Mouse (Mus musculus) layer of hippocampus, adult 2 months (tissue): ENCODE results near the gene Ric8a. TPM values are rescaled to one million over a fixed set of nuclear protein-coding genes. Genes with fewer than 3 reads are reported as not detected.

ENCODE experiments used
- DNase-seq, 2 experiments: peaks; one replicate each; pipeline ENCODE4 v3.0.0; 2022; ENCODE audit warnings: low spot score in 2 of 2
- H3K27ac ChIP-seq: fragments of 200-600 bp; 2 replicates; pipeline ENCODE4 v1.8.1; 2022
- H3K4me3 ChIP-seq: fragments of 200-600 bp; 2 replicates; pipeline ENCODE4 v1.8.1; 2022; ENCODE audit warnings: mild to moderate bottlenecking
- CTCF ChIP-seq: fragments of 200-600 bp; conservative IDR thresholded peaks from 2 replicates; pipeline ENCODE4 v1.8.1; 2022; ENCODE audit warnings: antibody characterized with exemption, mild to moderate bottlenecking, moderate library complexity
- total RNA-seq, 2 experiments: library from RNA; stranded (reverse); gene quantifications; 2 replicates each; pipeline ENCODE4 v1.2.3; 2021

Gene Ric8a
- total RNA-seq, 2 experiments from 2014 or later = 78.2 to 82.8 TPM

GRCm38 (mm10) chr7:140854483-140854882, 2.3 kb upstream of the Ric8a start:
- Histone ChIP-seq H3K4me3 (no peak overlapping the region), H3K27ac (no peak overlapping the region)
- no peak for DNase-seq
- no peak for TF ChIP-seq CTCF

GRCm38 (mm10) chr7:140855181-140855580, 1.6 kb upstream of the Ric8a start:
- H3K4me3 ChIP-seq = peak overlapping the region; percentile 74
- TF ChIP-seq CTCF = no peak
- peak overlapping the region; percentile 97 for H3K27ac ChIP-seq
- no peak for DNase-seq

- H3K27ac ChIP-seq = peak within 1 kb of the TSS; percentile 97
- H3K4me3 ChIP-seq = peak within 1 kb of the TSS; percentile 74
- no peak; the same call in 1 of the 2 replicates for TF ChIP-seq CTCF
- DNase-seq = peak; percentile 79 to 89
Measured at GRCm38 (mm10) chr7:140855860-140856784, 635 bp upstream of the Ric8a start, which contains the start of gene Gm45785. Gm45785 (minus strand) TSS chr7:140856331.

- no peak for DNase-seq
- TF ChIP-seq CTCF = no peak
- Histone ChIP-seq H3K27ac (peak within 1 kb of the TSS; percentile 97), H3K4me3 (peak within 1 kb of the TSS; percentile 74)
Measured at GRCm38 (mm10) chr7:140857550-140858505, 1.1 kb downstream of the Ric8a start, which contains the start of gene Bet1l. Bet1l (minus strand) TSS chr7:140857577.

- no peak for TF ChIP-seq CTCF
- Histone ChIP-seq H3K4me3 (peak overlapping the region; percentile 74), H3K27ac (no peak overlapping the region)
- DNase-seq = no peak
Measured at GRCm38 (mm10) chr7:140858746-140859145, 2.0 kb downstream of the Ric8a start.

- Histone ChIP-seq H3K27ac (no peak overlapping the region), H3K4me3 (peak overlapping the region; percentile 74; the same call in 1 of the 2 replicates)
- no peak for TF ChIP-seq CTCF
- no peak for DNase-seq
Measured at GRCm38 (mm10) chr7:140859997-140860396, 3.2 kb downstream of the Ric8a start.

GRCm38 (mm10) chr7:140860728-140861127, 4.0 kb downstream of the Ric8a start:
- TF ChIP-seq CTCF = no peak
- Histone ChIP-seq H3K4me3 (no peak overlapping the region), H3K27ac (no peak overlapping the region)
- DNase-seq = no peak

GRCm38 (mm10) chr7:140864761-140865160, 8.0 kb downstream of the Ric8a start:
- Histone ChIP-seq H3K4me3 (no peak overlapping the region), H3K27ac (no peak overlapping the region)
- DNase-seq = no peak
- TF ChIP-seq CTCF = no peak

- TF ChIP-seq CTCF = no peak
- Histone ChIP-seq H3K27ac (no peak overlapping the region), H3K4me3 (no peak overlapping the region)
- no peak for DNase-seq
Measured at GRCm38 (mm10) chr7:140874224-140874623, 17.5 kb downstream of the Ric8a start.

- Histone ChIP-seq H3K27ac (no peak overlapping the region), H3K4me3 (no peak overlapping the region)
- DNase-seq = no peak
- no peak for TF ChIP-seq CTCF
Measured at GRCm38 (mm10) chr7:140877364-140877763, 20.6 kb downstream of the Ric8a start.

- TF ChIP-seq CTCF = no peak
- no peak overlapping the region for H3K27ac ChIP-seq
- no peak for DNase-seq
- no peak overlapping the region for H3K4me3 ChIP-seq
Measured at GRCm38 (mm10) chr7:140879355-140879754, 22.6 kb downstream of the Ric8a start.

- Histone ChIP-seq H3K4me3 (peak overlapping the region; percentile 78; the same call in 1 of the 2 replicates), H3K27ac (no peak overlapping the region)
- no peak for DNase-seq
- no peak for TF ChIP-seq CTCF
Measured at GRCm38 (mm10) chr7:140880419-140880818, 23.7 kb downstream of the Ric8a start.
